Mouse (Mus musculus) WW6 (cell line): Measurements from ENCODE around the gene Zdhhc19.
A peak's percentile ranks its signal among the peaks of the same experiment; 100 is the strongest.

ENCODE experiments used
- DNase-seq: peaks from one replicate; pipeline ENCODE4 v3.0.0-alpha.2; 2013; ENCODE audit warnings: low read depth, low spot score

Gene Zdhhc19

GRCm38 (mm10) chr16:32551346-32551747 lies 55.3 kb downstream of the Zdhhc19 start:
- DNase-seq: peak; percentile 57

- DNase-seq: no peak
Observed at GRCm38 (mm10) chr16:32555588-32555987, 59.5 kb downstream of the Zdhhc19 start.

- no peak for DNase-seq
Observed at GRCm38 (mm10) chr16:32559493-32559892, 63.4 kb downstream of the Zdhhc19 start.

GRCm38 (mm10) chr16:32563056-32563793 lies 67.2 kb downstream of the Zdhhc19 start:
- no peak for DNase-seq

- no peak for DNase-seq
Observed at GRCm38 (mm10) chr16:32567282-32567681, 71.2 kb downstream of the Zdhhc19 start.

- no peak for DNase-seq
Observed at GRCm38 (mm10) chr16:32568401-32568800, 72.3 kb downstream of the Zdhhc19 start.

- DNase-seq: no peak
Observed at GRCm38 (mm10) chr16:32570042-32570441, 74.0 kb downstream of the Zdhhc19 start.

GRCm38 (mm10) chr16:32572528-32572927 lies 76.5 kb downstream of the Zdhhc19 start:
- no peak for DNase-seq

- no peak for DNase-seq
Observed at GRCm38 (mm10) chr16:32586482-32586881, 90.4 kb downstream of the Zdhhc19 start.

GRCm38 (mm10) chr16:32588568-32588967 lies 92.5 kb downstream of the Zdhhc19 start:
- DNase-seq: no peak

- no peak for DNase-seq
Observed at GRCm38 (mm10) chr16:32591521-32591920, 95.5 kb downstream of the Zdhhc19 start.

- DNase-seq: no peak
Observed at GRCm38 (mm10) chr16:32593283-32593805, 97.3 kb downstream of the Zdhhc19 start.

GRCm38 (mm10) chr16:32593916-32594315 lies 97.9 kb downstream of the Zdhhc19 start:
- DNase-seq: no peak

GRCm38 (mm10) chr16:32594701-32595100 lies 98.6 kb downstream of the Zdhhc19 start:
- DNase-seq: no peak

GRCm38 (mm10) chr16:32595142-32595855 lies 99.2 kb downstream of the Zdhhc19 start:
- no peak for DNase-seq

- no peak for DNase-seq
Observed at GRCm38 (mm10) chr16:32597909-32598381, 101.9 kb downstream of the Zdhhc19 start.

GRCm38 (mm10) chr16:32599151-32599550 lies 103.1 kb downstream of the Zdhhc19 start:
- DNase-seq: no peak

- DNase-seq: no peak
Observed at GRCm38 (mm10) chr16:32602193-32602685, 106.2 kb downstream of the Zdhhc19 start.

- DNase-seq: no peak
Observed at GRCm38 (mm10) chr16:32607562-32608343, 111.7 kb downstream of the Zdhhc19 start.

GRCm38 (mm10) chr16:32608344-32608711 lies 112.3 kb downstream of the Zdhhc19 start:
- no peak for DNase-seq

GRCm38 (mm10) chr16:32608712-32609400 lies 112.8 kb downstream of the Zdhhc19 start, which contains the start of gene Tfrc:
Gene Tfrc (plus strand): TSS chr16:32608920.
- peak; percentile 99 for DNase-seq
